Mouse (Mus musculus): Measurements from ENCODE around the gene Serpinb9g.
"Not testable (repeated sequence)": the region's sequence is repeated elsewhere in the genome, so short reads cannot be mapped to it uniquely, and the experiment has no call there.

Serpinb9g gene

DNA sequence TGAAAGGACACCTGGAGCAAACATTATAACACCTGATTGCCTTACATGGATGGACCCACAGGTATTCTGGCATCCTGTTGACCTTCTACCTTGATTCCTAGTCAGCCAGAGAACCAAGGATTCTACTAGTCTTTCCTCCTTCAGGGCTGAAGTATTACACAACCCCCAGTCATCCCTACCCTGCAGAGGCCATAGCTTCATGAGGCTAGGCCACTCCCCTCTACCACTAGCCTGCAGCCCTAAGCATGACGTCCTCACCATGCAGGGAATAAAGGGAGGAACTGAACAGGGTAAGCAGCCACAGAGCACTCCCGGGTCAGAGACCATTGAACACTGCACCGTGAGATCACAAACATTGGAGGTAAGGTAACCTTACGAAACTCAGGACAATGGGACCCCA is at the start of gene Serpinb9g:
TSS of gene Serpinb9g (plus strand) at position 301 of the 400 bp plus-strand sequence.
- DNase-seq = not testable (repeated sequence)

DNA sequence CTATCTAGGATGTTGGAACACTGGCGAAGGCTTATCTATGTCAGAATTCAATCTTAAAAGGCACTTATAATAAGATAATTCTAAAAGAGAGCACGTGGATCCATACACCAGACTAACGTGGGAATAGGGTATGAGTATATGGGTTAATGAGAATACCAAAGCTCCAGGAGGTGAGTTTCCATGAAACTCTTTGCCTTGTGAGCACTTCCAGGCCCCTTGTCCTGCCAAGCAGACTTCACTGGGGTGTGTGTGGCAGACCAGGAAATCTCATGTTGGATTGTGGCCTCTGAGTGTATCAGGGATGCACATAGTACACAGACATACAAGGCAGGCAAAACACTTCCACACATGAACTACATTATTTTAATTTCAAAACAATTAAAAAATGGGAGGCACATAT is 718 bp upstream of the Serpinb9g start:
- DNase-seq = not testable (repeated sequence)

DNA sequence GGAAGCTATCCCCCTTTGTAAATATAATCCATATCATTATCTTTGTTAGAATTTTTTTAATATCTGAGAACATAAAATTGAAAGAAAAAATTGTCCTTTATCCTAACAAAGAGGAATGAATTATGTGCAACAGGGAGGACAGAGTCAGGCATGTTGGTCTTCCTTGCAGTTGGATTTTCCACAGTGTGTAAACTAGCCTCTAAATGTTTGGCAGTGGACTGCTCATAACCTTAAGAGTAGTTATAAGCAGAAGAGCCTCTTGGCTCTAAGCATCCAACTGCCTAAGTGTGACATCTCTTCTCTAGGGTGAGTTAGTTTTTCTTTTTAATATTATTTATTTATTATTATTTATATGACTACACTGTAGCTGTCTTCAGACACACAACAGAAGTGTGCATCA is 40.0 kb downstream of the Serpinb9g start:
- no peak for DNase-seq

DNA sequence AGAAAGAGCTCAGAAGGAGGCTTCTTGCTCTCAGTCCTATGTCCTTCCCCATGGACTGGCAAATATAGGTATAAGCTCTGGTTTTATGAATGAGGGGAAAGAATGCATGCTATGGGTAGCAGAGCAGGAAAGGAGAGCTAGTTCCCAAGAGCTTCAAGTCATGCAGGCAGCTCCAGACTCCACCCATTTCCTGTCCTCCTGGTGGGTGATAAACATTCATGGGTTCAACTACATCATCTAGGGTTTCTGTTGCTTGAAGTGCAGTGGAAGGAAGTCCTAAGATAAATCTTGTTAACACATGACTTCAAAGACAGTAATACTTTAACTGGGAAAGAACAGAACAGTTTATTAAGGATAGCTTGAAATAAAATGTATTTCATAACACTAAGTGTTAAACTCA is 48.2 kb downstream of the Serpinb9g start:
- no peak for DNase-seq
